Mouse (Mus musculus): Measurements from ENCODE around the gene Grk6.

DNA sequence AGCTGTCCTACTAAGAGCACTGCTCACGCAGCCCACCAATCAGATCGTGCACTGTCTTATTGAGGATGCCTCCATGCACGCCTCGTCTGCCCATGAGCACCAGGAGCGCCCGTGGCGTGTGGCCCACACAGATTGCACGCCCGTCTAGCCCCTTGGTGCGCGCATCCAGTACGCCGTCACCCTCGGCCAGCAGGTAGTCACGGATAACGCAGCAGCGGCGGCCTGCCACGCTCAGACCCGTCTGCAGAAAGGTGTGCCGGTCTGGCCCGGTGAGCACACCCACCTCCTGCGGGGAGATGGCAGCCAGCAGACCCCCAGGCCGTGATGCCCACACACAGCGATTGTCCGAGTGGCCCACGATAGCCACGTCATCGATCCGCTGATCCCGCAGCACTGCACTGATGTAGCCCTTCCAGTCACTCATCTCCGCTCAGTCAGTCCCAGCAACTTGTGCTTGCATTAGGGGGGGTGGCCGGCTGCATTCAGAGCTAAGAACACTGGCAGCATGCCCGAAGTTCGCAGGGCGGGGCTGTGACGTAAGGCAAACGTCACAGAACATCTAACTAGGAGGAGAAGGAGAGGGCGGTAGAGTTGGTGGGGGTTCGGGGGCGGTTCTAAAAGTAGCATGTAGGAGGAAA is 30.0 kb upstream of the Grk6 start, which contains the start of gene Pfn3:
- TF ChIP-seq MAX (IDR thresholded peaks at IDR 0.05; ENCODE audit: low read depth) (no peak), POLR2A (IDR thresholded peaks at IDR 0.05; ENCODE audit: insufficient read length, low read depth) (no peak), CEBPB (IDR thresholded peaks at IDR 0.05; ENCODE audit: insufficient read depth, poor library complexity, severe bottlenecking) (no peak), POLR2AphosphoS2 (IDR thresholded peaks at IDR 0.05; ENCODE audit: insufficient read length, low read depth) (no peak), TCF12 (IDR thresholded peaks at IDR 0.05; ENCODE audit: insufficient read depth, poor library complexity, severe bottlenecking) (no peak), USF1 (IDR thresholded peaks at IDR 0.05; ENCODE audit: low read depth) (no peak)

Data from myocyte (in vitro differentiated cells).